In genomic region chr14:22413220-22413619, GRCm38 (mm10) we compare ENCODE assay signal across 18 mouse cellular contexts.
DNase-seq lines count a peak whose midpoint lies in the region; ATAC-seq and TF ChIP-seq lines count a peak whose summit lies in the region.
"Had no signal": no experiment of that assay in that cellular context is flagged by ENCODE, and none has a peak within 500 bp of the region (broad histone marks: within the 10 kb centered on the region; RNA-seq: fewer than 3 reads in every experiment).

No protein-coding gene starts in this region.

- no peaks in the 10 kb centered on the region for H3K27me3 ChIP-seq in stomach, embryonic 16.5 days (ENCODE audit: control insufficient read depth, insufficient read depth, low read length)
- no peaks in the 10 kb centered on the region for H3K27me3 ChIP-seq in stomach, postnatal 0 days (ENCODE audit: control insufficient read depth, insufficient read depth, low read length)
- H3K27me3 ChIP-seq in hindbrain, embryonic 10.5 days (ENCODE audit: insufficient read depth, poor library complexity, severe bottlenecking) = no peaks in the 10 kb centered on the region
- H3K27me3 ChIP-seq: heart, embryonic 15.5 days; hindbrain, embryonic 15.5 days had no signal

- intact Hi-C loops in heart, postnatal 14 days (cut with DNase I) = no loop called here
- intact Hi-C loops in left cerebral cortex, postnatal 10 days (cut with DNase I) = loop anchor here (10.0 kb wide), 1 partner anchor 62 kb away; no protein-coding TSS in a partner anchor

- no peaks in the 10 kb centered on the region for H3K36me3 ChIP-seq in stomach, embryonic 16.5 days (ENCODE audit: control insufficient read depth, insufficient read depth, low read length)
- H3K36me3 ChIP-seq in stomach, postnatal 0 days (ENCODE audit: control insufficient read depth, insufficient read depth, low read length) = no peaks in the 10 kb centered on the region
- H3K36me3 ChIP-seq in hindbrain, embryonic 10.5 days = no peaks in the 10 kb centered on the region
- H3K36me3 ChIP-seq: forebrain, embryonic 12.5 days; heart, embryonic 15.5 days; hindbrain, embryonic 15.5 days had no signal

- H3K9me3 ChIP-seq in stomach, embryonic 16.5 days (replicated peaks; ENCODE audit: control insufficient read depth, low read length) = no peaks in the 10 kb centered on the region
- H3K9me3 ChIP-seq in stomach, postnatal 0 days (ENCODE audit: control insufficient read depth, low read length) = no peaks in the 10 kb centered on the region; the same call in 1 of the 2 replicates
- H3K9me3 ChIP-seq in hindbrain, embryonic 10.5 days = no peaks in the 10 kb centered on the region
- H3K9me3 ChIP-seq: heart, embryonic 15.5 days; hindbrain, embryonic 15.5 days had no signal

- TF ChIP-seq EP300 in stomach, postnatal 0 days (optimal IDR thresholded peaks at IDR 0.05) = no peak

- 34% methylated on average over 7 of the region's 7 CpGs for WGBS in stomach, embryonic 16.5 days
- 25% methylated on average over 7 of the region's 7 CpGs for WGBS in stomach, postnatal 0 days
- WGBS in hindbrain, embryonic 10.5 days = 89% methylated on average over 7 of the region's 7 CpGs

- H3K4me2 ChIP-seq in stomach, embryonic 16.5 days (ENCODE audit: low read depth, low read length) = no peak overlapping the region
- H3K4me2 ChIP-seq in stomach, postnatal 0 days (replicated peaks; ENCODE audit: low read depth) = no peak overlapping the region
- H3K4me2 ChIP-seq: forebrain, embryonic 12.5 days; heart, embryonic 11.5 days; heart, embryonic 15.5 days; hindbrain, embryonic 15.5 days had no signal

- no peak overlapping the region for H3K9ac ChIP-seq in stomach, embryonic 16.5 days (ENCODE audit: low read length)
- no peak overlapping the region for H3K9ac ChIP-seq in stomach, postnatal 0 days (ENCODE audit: low read length)
- H3K9ac ChIP-seq: forebrain, embryonic 12.5 days; heart, embryonic 15.5 days; hindbrain, embryonic 15.5 days had no signal

- H3K4me1 ChIP-seq in stomach, embryonic 16.5 days (ENCODE audit: control insufficient read depth, insufficient read depth, low read length) = peaks cover 4% of the 10 kb centered on the region; the same call in 1 of the 2 replicates
- no peaks in the 10 kb centered on the region for H3K4me1 ChIP-seq in stomach, postnatal 0 days (replicated peaks; ENCODE audit: control insufficient read depth, insufficient read depth)
- H3K4me1 ChIP-seq in hindbrain, embryonic 10.5 days (replicated peaks) = 0 out of 2 replicates have a peak, but pooled peaks cover 5% of the 10 kb centered on the region
- H3K4me1 ChIP-seq: forebrain, embryonic 12.5 days; heart, embryonic 15.5 days; hindbrain, embryonic 15.5 days had no signal

- peak; percentile 77 for DNase-seq in heart, adult 11 months
- no peak for DNase-seq in heart, postnatal 14 days
- no peak for DNase-seq in stomach, postnatal 0 days (ENCODE audit: low spot score)
- DNase-seq in 3T3-L1 (ENCODE audit: low read depth, low spot score) = peak; percentile 6
- DNase-seq in NIH3T3 (ENCODE audit: low read depth) = peak; percentile 9
- no peak for DNase-seq in hindbrain, embryonic 10.5 days (ENCODE audit: low spot score)
- no peak for DNase-seq in left cerebral cortex, postnatal 10 days (ENCODE audit: extremely low spot score in 1 of 2, low spot score in 2 of 2)
- DNase-seq: adrenal gland, postnatal 25 days; cerebellum, adult 2 months; cerebellum, postnatal 10 days; gastrocnemius, postnatal 10 days; heart, adult 2 months had no signal

- H3K27ac ChIP-seq in stomach, embryonic 16.5 days (ENCODE audit: low read length) = no peak overlapping the region
- no peak overlapping the region for H3K27ac ChIP-seq in stomach, postnatal 0 days (replicated peaks)
- no peak overlapping the region for H3K27ac ChIP-seq in hindbrain, embryonic 10.5 days
- H3K27ac ChIP-seq: forebrain, embryonic 12.5 days; heart, adult 2 months; heart, embryonic 15.5 days; hindbrain, embryonic 15.5 days had no signal

- no peak overlapping the region for H3K4me3 ChIP-seq in stomach, embryonic 16.5 days (replicated peaks; ENCODE audit: low read length)
- no peak overlapping the region for H3K4me3 ChIP-seq in stomach, postnatal 0 days (ENCODE audit: low read depth, low read length)
- no peak overlapping the region for H3K4me3 ChIP-seq in hindbrain, embryonic 10.5 days
- H3K4me3 ChIP-seq: forebrain, embryonic 12.5 days; heart, adult 2 months; heart, embryonic 15.5 days; hindbrain, embryonic 15.5 days had no signal

- TF ChIP-seq CTCF in stomach, postnatal 0 days (IDR thresholded peaks at IDR 0.05; ENCODE audit: low read depth) = no peak

- peak; percentile 47; the same call in 1 of the 2 replicates for ATAC-seq in stomach, embryonic 16.5 days (ENCODE audit: insufficient read depth, low FRiP score)
- ATAC-seq in stomach, postnatal 0 days (ENCODE audit: low FRiP score, low TSS enrichment) = no peak; the same call in 1 of the 2 replicates
- ATAC-seq: forebrain, embryonic 16.5 days had no signal

Comparison
In these comparisons a context has a peak if more than half of its experiments do, and no peak if none do; other contexts are left out.
1. DNase-seq: peak in heart, adult 11 months (single experiment), 3T3-L1 (single experiment) and NIH3T3 (single experiment); none in heart, postnatal 14 days (0 of 2), stomach, postnatal 0 days (single experiment), hindbrain, embryonic 10.5 days (single experiment) and left cerebral cortex, postnatal 10 days (0 of 2).